Mouse (Mus musculus) limb, embryonic 11.5 days (tissue): ENCODE measurements around the gene Slc9a2. TPM values are rescaled to one million over a fixed set of nuclear protein-coding genes. Genes with fewer than 3 reads are reported as not detected.
"Not testable (repeated sequence)": the region's sequence is repeated elsewhere in the genome, so short reads cannot be mapped to it uniquely, and the experiment has no call there.

Source experiments
- ATAC-seq: fragments of 200-750 bp; cut with Nextera tagmentation; 2 replicates; pipeline ENCODE4 v1.8.0; 2017; ENCODE audit warnings: low read depth; ENCODE audit not compliant: insufficient number of reproducible peaks, low FRiP score, low TSS enrichment
- DNase-seq: peaks from one replicate; pipeline ENCODE4 v3.0.0-alpha.2; 2015; ENCODE audit warnings: low spot score
- H3K27ac ChIP-seq: fragments of 300-500 bp; sonication (generic); replicated peaks from 2 replicates; pipeline ENCODE4 v1.5.1; 2014; ENCODE audit warnings: low read depth, mild to moderate bottlenecking, low read length
- H3K27me3 ChIP-seq: fragments of 300-500 bp; sonication (generic); 2 replicates; pipeline ENCODE4 v1.6.1; 2014; ENCODE audit warnings: mild to moderate bottlenecking, low read length, mixed read lengths; ENCODE audit not compliant: control insufficient read depth, insufficient read depth
- H3K36me3 ChIP-seq: fragments of 300-500 bp; sonication (generic); 2 replicates; pipeline ENCODE4 v1.6.1; 2014; ENCODE audit warnings: mild to moderate bottlenecking, low read length, moderate library complexity, mixed read lengths; ENCODE audit not compliant: control insufficient read depth, insufficient read depth
- H3K4me1 ChIP-seq: fragments of 300-500 bp; sonication (generic); 2 replicates; pipeline ENCODE4 v1.6.1; 2014; ENCODE audit warnings: low read length, mixed read lengths; ENCODE audit not compliant: control insufficient read depth, insufficient read depth
- H3K4me2 ChIP-seq: fragments of 300-500 bp; sonication (generic); 2 replicates; pipeline ENCODE4 v1.6.1; 2014; ENCODE audit warnings: low read depth, mild to moderate bottlenecking, moderate library complexity; ENCODE audit not compliant: severe bottlenecking
- H3K4me3 ChIP-seq: fragments of 300-500 bp; sonication (generic); 2 replicates; pipeline ENCODE4 v1.5.1; 2014; ENCODE audit warnings: low read depth, low read length
- H3K9ac ChIP-seq: fragments of 300-500 bp; sonication (generic); 2 replicates; pipeline ENCODE4 v1.6.1; 2014; ENCODE audit warnings: mild to moderate bottlenecking, low read length
- H3K9me3 ChIP-seq: fragments of 300-500 bp; sonication (generic); 2 replicates; pipeline ENCODE4 v1.6.1; 2016; ENCODE audit warnings: low read length; ENCODE audit not compliant: control insufficient read depth
- WGBS: fragments of 180-500 bp; shearing (Covaris S2); extraction: QIAGEN DNeasy Blood & Tissue Kit; methylation state at CpG from one replicate; pipeline ENCODE4 v1.1.7; 2014; 5-methylcytosine and 5-hydroxymethylcytosine counted together
- polyA plus RNA-seq: library from polyadenylated mRNA; unstranded; fragments of >200 nt; fragmentation: Nextera tagmentation; extraction: Ambion mirVana; gene quantifications from 2 replicates; pipeline ENCODE4 v1.2.1, GENCODE M21; 2014

Slc9a2 gene
- polyA plus RNA-seq, 1 experiment from 2014 or later = 0.07 TPM

DNA sequence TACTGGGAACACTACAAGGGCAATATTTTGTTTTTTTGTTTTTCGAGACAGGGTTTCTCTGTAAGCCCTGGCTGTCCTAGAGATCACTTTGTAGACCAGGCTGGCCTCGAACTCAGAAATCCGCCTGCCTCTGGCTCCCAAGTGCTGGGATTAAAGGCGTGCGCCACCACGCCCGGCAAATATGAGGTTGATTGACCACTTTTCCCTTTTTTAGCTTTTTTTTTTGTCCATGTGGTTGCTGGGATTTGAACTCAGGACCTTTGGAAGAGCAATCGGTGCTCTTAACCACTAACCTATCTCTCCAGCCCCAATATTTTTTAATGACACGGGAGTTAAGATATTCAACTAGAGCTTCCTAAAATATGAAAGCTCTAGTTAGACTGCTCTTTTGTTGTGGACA is 57.9 kb downstream of the Slc9a2 start:
- H3K4me1 ChIP-seq, H3K27ac ChIP-seq, H3K36me3 ChIP-seq, H3K4me3 ChIP-seq, H3K27me3 ChIP-seq, DNase-seq, H3K9me3 ChIP-seq, H3K9ac ChIP-seq, H3K4me2 ChIP-seq, ATAC-seq: not testable (repeated sequence)
- 93% methylated on average over 9 of the region's 9 CpGs for WGBS

DNA sequence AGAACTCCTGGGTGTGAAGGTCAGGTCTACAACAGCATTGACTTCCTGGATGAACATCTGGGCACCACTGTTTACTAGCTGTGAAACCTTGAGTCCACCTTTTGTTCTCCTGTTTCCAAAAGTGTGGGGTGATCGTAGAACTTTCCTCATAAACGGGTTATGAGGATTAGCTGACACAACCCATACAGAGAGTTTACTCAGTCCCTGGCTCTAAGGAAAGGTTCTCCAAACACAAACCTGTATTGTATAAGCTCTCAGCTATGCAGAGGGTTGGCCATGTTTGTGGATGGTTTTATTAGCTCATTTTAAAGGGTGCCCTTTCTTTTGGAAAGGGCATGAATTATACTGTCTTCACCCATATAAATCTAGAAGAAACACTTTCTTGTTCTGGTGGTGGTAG is 60.4 kb downstream of the Slc9a2 start:
- Histone ChIP-seq H3K9ac (no peak overlapping the region), H3K4me2 (no peak overlapping the region), H3K9me3 (no peaks in the 10 kb centered on the region), H3K27me3 (no peaks in the 10 kb centered on the region), H3K4me1 (no peaks in the 10 kb centered on the region), H3K4me3 (no peak overlapping the region), H3K27ac (no peak overlapping the region), H3K36me3 (no peaks in the 10 kb centered on the region)
- ATAC-seq = peak; percentile 60; the same call in 1 of the 2 replicates
- 54% methylated on average over 2 of the region's 2 CpGs for WGBS
- DNase-seq = no peak

DNA sequence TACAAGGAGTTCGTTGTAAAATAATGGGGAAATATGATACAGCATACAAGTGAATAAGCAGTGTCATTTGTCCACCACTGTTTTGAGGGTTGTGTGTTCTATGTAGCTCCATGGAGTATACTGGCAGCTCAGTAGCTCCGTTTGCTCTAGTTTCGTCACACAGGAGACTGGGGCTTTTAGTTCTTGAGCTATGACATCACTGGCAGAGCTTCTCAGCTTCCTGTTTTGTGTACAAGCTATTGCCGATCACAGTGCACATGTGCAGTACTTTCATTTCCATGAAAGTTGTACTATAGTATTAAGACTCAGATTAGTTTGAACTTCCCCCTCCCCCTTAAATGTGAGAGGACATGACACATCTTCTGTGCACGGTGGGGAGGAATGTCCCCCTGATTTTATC is 65.7 kb downstream of the Slc9a2 start:
- Histone ChIP-seq H3K27ac (no peak overlapping the region), H3K36me3 (no peaks in the 10 kb centered on the region), H3K9ac (no peak overlapping the region), H3K9me3 (no peaks in the 10 kb centered on the region), H3K4me3 (no peak overlapping the region), H3K27me3 (no peaks in the 10 kb centered on the region), H3K4me2 (no peak overlapping the region), H3K4me1 (no peaks in the 10 kb centered on the region)
- DNase-seq (no peak), ATAC-seq (no peak)
- 81% methylated on average over 5 of the region's 5 CpGs for WGBS

DNA sequence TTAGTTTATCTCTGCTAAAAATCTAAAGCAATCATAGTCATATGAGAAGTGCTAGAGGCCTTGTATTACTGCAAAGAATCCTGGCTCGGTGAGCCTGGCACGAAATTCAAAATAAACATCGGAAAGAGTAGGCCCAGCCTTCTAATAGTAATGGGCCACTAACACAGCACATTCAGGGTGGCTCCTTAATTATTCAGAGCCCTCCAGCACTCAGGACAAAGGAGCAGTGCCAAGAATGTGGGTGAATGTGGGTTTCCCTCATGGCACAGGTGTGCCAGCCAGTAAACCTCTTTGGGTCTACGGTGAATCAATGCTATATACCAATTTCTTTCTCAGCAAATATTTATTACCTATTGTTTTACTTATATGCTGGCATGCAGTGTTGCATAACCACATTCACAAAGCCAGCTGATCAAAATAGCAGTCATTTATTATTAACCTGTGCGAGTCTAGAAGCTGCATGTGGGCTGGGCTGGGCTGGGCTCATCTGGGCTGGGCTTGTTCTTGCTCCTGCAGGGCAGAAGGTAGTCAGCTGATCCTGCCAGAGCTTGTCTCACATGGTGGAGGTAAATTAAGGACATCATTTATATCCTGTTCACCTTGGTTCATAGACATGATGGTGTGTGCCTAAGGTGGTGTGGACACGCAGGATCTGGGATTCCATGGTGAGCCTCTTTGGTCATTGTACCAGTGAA is 79.5 kb downstream of the Slc9a2 start:
- Histone ChIP-seq H3K36me3 (no peaks in the 10 kb centered on the region), H3K27me3 (no peaks in the 10 kb centered on the region), H3K4me1 (no peaks in the 10 kb centered on the region), H3K4me2 (no peak overlapping the region), H3K27ac (no peak overlapping the region), H3K9ac (no peak overlapping the region), H3K4me3 (no peak overlapping the region), H3K9me3 (no peaks in the 10 kb centered on the region)
- WGBS = 91% methylated on average over 6 of the region's 6 CpGs
- ATAC-seq (no peak), DNase-seq (no peak)

DNA sequence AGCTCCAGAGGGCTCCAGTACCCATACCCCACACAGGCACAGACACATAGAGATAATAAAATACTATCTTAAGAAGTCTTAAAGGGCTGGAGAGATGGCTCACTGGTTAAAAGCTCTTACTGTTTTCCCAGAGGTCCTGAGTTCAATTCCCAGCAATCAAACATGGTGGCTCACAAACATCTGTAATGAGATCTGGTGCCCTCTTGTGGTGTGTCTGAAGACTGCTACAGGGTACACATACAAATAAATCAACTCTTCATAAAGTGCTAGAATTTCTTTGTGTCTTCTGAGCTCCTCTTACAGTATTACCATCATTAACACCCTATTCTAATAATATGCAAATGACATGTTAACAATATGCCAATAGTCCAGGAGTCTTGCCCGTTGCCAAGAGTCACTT is 83.7 kb downstream of the Slc9a2 start:
- no peak overlapping the region for H3K9ac ChIP-seq
- H3K27me3 ChIP-seq = no peaks in the 10 kb centered on the region
- H3K9me3 ChIP-seq = no peaks in the 10 kb centered on the region
- WGBS = 97% methylated on average over 1 of the region's 1 CpGs
- no peak overlapping the region for H3K27ac ChIP-seq
- no peaks in the 10 kb centered on the region for H3K4me1 ChIP-seq
- H3K4me3 ChIP-seq = no peak overlapping the region
- no peaks in the 10 kb centered on the region for H3K36me3 ChIP-seq
- no peak for DNase-seq
- ATAC-seq = no peak
- no peak overlapping the region for H3K4me2 ChIP-seq

DNA sequence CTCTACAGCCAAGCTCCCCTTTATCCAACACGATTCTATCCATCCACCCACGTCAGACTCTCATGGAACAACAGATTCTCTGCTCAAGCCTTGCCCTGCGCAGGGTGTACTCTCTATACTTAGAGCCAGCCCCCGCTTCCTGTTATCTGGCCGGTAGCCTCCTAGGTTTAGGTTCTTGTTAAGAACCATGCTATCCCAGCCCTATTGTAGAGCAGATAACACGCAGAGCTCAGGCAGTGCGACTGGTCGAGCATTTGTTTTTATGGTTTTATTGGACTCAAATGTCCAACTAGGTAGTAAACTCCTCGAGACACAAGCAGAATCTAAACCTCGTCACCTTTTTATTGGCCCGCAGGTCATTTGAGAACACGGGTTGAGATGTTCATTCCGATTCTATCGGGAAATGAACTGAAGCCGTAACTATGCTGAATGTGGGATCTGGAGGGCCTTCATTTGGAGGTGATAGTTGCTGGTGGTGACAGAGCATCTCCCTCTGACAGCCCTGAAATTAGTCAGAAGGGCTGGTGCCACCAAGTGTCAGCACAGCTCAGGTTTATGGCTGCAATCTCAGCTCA is 84.4 kb downstream of the Slc9a2 start:
- Histone ChIP-seq H3K4me3 (no peak overlapping the region), H3K9me3 (no peaks in the 10 kb centered on the region), H3K4me1 (no peaks in the 10 kb centered on the region), H3K27me3 (no peaks in the 10 kb centered on the region), H3K9ac (no peak overlapping the region), H3K4me2 (no peak overlapping the region), H3K27ac (no peak overlapping the region), H3K36me3 (no peaks in the 10 kb centered on the region)
- ATAC-seq = no peak
- 48% methylated on average over 15 of the region's 15 CpGs for WGBS
- no peak for DNase-seq

DNA sequence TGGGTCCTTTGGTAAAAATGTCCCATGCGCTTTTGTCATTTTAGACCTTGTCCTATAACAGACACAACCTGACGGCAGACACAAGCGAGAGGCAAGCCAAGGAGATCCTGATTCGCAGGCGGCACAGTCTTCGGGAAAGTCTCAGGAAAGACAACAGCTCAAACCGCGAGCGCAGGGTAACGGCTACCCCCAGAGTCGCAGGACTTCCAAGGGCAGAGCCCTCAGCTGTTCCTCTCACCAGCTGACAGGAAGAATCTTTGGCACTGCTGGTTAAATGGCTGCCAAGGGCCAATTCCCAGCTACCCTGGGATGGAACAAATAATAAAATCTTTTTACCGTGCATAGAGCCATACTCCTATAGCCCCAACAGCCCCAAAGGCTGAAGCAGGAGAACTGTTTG is 85.1 kb downstream of the Slc9a2 start:
- Histone ChIP-seq H3K27ac (no peak overlapping the region), H3K27me3 (no peaks in the 10 kb centered on the region), H3K4me3 (no peak overlapping the region), H3K36me3 (no peaks in the 10 kb centered on the region), H3K4me1 (no peaks in the 10 kb centered on the region), H3K4me2 (no peak overlapping the region), H3K9me3 (no peaks in the 10 kb centered on the region), H3K9ac (no peak overlapping the region)
- DNase-seq (no peak), ATAC-seq (no peak)
- 84% methylated on average over 12 of the region's 12 CpGs for WGBS

DNA sequence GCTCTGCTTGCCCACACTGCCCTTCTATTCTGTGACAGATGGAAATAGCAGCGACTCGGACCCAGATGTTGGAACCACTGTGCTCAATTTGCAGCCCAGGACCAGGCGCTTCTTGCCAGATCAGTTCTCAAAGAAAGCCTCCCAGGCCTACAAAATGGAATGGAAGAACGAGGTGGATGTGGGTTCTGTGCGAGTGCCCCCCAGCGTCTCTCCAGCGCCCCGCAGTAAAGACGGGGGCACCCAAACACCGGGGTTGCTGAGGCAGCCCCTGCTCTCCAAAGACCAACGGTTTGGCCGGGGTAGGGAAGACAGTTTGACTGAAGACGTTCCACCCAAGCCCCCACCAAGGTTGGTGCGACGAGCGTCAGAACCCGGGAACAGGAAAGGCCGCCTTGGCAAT is 87.2 kb downstream of the Slc9a2 start:
- WGBS = 85% methylated on average over 18 of the region's 18 CpGs
- ATAC-seq (no peak), DNase-seq (no peak)
- Histone ChIP-seq H3K4me3 (no peak overlapping the region), H3K4me2 (no peak overlapping the region), H3K9ac (no peak overlapping the region), H3K27ac (no peak overlapping the region), H3K27me3 (no peaks in the 10 kb centered on the region), H3K9me3 (no peaks in the 10 kb centered on the region), H3K36me3 (no peaks in the 10 kb centered on the region), H3K4me1 (no peaks in the 10 kb centered on the region)

DNA sequence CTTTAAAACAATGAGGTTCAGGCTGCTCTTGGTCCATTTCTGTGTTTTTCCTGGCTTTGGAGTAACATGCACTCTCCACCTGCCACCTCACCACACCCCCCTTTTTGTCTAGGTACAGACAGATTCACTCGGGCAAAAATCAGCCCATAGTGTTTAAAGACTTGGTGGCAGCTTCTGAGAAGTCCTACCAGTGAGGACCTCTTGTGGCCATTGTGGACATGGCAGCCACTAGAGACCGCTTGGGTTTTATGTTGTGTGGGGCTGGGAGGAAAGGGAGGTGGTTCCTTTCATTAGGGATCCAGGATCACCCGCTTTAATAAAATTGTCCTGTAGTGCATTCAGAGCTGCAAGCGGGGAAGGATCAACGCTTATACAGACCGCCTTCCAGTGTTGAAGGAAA is 88.2 kb downstream of the Slc9a2 start:
- ATAC-seq = no peak

More for the DNA sequence above, 88.2 kb downstream of the Slc9a2 start:
- H3K4me2 ChIP-seq = no peak overlapping the region
- no peak overlapping the region for H3K9ac ChIP-seq
- no peaks in the 10 kb centered on the region for H3K27me3 ChIP-seq
- H3K36me3 ChIP-seq = no peaks in the 10 kb centered on the region
- H3K27ac ChIP-seq = no peak overlapping the region
- no peaks in the 10 kb centered on the region for H3K4me1 ChIP-seq
- WGBS = 32% methylated on average over 6 of the region's 6 CpGs
- H3K9me3 ChIP-seq = no peaks in the 10 kb centered on the region
- no peak overlapping the region for H3K4me3 ChIP-seq
- DNase-seq = peak; percentile 65
